Mouse (Mus musculus) spleen, postnatal 10 days (tissue): ENCODE data around the gene Rnf128.
A peak's percentile ranks its signal among the peaks of the same experiment; 100 is the strongest.
"Not testable (repeated sequence)": the region's sequence is repeated elsewhere in the genome, so short reads cannot be mapped to it uniquely, and the experiment has no call there.

Source experiments
- DNase-seq, 2 experiments: peaks; one replicate each; pipeline ENCODE4 v3.0.0; 2021 to 2022; ENCODE audit warnings: low spot score in 2 of 2

Gene Rnf128

GRCm38 (mm10) chrX:139562925-139563461 is at the start of gene Rnf128:
TSS of gene Rnf128 (plus strand) at chrX:139563316.
- no peak for DNase-seq

DNA sequence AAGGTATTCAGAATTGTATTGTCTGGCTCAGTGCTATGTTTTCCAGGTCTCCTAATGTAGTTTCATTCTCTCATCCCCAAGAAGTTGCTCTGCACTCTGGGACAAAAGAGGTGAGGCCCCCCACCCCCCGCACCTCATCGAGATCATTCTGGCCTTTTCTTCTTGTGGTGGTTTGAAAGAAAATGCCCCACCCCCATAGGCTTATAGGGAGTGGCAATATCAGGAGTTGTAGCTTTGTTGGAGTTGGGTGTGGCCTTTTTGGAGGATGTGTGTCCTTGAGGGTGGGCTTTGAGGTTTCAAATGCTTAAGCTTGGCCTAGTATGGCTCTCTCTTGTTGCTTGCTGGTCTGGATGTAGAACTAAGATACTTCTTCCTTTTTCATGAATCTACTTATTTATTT is 47.0 kb upstream of the Rnf128 start:
- DNase-seq, result no peak

DNA sequence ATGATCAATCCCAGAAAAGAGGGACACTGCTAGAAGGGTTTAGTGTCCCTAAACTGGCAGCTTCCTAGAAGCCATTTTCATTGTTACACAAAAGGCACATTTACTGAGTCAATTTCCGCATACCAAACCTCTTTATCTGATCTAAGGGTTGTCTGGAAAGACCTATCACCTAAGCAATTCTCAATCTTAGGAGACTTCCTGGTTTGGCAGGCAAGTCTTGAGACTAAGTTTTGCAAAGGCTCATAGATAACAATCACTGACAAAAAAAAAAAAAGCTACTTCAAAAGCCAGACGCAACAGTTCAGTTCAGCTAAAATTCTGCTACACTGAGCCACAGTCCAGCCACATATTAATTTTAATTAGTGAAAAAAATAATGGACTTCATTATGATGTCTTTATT is 43.9 kb upstream of the Rnf128 start:
- no peak for DNase-seq

DNA sequence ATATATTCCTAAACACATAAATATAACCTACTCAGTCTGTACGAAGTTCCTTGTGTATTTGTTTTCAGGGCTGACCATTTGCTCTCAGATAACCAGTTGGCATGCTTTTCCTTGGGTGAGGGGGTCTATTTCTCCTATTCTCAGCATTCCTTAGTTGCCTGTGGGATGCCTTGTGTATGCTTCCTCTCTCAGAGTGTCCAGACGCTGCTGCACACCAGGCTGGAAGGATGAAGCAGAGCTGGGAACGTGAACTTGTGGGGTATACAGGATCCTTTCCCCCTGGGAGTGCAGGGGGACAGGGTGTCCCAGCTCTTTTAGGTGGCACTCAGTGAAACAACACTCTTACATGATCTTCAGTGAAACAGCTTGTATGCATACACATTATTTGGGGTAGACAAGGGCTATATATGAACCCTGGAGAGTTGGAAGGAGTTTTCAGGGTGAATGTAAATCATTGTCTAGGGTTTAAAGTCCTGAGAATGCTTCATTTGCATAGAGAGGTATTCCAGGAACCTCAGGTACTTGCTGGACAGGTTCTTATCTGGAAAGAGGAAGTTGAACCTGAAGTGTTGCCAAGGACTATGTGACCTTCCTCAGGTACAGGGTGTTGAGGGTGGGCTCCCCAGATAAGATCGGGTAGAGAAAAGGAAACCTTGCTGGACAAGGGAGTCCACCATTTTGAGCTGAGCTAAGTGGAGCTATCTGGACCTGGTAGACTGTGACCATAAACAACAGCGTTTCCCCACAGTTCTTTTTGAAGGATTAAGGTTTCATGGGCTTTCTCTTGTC is 38.6 kb upstream of the Rnf128 start:
- DNase-seq, result no peak

DNA sequence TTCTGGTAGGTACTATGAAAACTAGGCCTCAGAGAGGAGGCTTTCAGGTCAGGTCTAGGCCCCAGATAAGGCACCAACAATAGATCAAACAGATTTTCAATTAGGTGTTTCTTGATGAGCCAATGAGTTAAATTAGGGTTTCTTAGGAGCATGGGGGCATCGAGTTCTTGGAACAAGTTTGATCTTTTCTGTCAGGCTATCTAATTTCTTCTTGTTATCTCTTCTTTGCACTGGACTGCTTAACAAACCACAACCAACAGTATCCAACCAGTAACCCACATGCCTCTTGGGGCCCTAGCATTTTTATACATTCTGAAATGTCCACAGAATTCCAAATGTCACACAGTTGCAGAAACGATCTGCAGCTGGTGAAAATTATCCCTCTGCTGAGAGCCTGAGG is 37.4 kb upstream of the Rnf128 start:
- no peak for DNase-seq

DNA sequence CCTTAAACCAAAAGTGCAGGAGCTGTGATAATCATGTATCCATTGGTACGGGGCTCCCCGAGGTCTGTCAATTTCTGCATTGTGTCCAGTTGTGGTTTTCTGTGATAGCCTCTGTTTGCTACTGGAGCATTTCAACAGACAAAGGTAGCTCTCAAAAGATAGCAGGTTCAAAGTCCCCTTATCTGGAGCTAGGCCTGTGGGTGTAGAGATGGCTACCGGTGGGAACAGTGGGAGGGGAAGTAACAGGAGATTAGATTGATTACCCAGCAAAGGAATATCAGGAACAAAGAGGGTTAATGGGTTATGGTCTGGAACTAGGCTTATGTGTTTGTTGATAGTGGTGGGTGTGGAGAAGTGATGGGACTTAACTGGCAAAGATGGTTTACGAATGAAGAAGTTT is 36.1 kb upstream of the Rnf128 start:
- DNase-seq, result no peak

- DNase-seq, result no peak
Observed at GRCm38 (mm10) chrX:139529678-139530077, 33.4 kb upstream of the Rnf128 start.

- DNase-seq, result no peak
Observed at GRCm38 (mm10) chrX:139532293-139532692, 30.8 kb upstream of the Rnf128 start.

DNA sequence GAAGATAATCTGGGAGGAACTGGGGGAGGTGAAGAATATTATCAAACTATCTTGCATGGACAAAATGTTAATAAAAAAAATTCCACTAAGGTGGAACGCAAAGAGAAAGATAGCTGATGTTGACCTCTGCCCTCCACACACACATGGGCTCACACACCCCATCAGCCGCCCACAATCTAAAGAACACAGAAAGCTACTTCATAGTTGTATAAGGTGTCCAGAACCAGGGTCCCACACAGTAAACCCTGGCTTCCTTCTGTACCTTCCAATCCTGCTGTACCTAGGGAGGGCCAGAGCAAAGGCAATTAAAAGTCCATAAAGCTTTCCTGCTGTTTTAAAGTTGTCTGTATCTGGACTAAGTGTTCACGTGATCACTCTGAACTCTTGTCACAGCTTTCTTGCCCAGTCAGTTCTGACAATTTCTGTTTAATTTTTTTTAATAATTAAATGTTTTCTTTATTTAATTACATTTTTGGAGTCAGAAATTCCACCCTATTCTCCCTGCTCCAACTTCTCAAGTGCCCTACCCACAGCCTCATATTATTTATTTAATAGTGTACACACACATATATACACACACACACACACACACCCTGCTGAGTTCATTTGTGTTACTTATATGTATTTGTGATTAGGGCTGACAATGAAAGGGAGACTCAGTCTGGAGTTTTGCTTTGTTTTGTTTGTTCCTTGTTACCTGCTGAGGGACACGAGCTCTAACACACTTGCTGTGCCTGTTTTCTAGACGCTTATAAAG is 25.3 kb upstream of the Rnf128 start:
- DNase-seq, result no peak

DNA sequence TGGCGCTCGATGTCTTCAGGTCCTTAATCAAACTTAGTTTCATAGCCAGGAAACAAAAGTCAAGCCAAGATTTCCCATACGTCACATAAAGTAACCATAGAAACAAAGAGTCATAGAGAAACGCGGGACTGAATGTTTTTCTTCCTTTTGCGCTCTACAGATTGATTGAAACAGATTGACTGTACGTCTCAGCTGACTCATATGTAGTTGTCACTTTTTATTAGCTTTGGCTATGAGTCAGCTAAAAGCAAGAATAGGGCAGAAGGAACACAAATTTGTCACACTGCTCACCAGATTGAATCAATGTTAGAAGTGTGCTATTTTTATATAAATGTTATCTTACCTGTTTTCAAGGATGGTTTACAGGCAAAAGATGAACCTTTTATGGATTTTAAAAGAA is 19.4 kb upstream of the Rnf128 start:
- DNase-seq, result no peak

DNA sequence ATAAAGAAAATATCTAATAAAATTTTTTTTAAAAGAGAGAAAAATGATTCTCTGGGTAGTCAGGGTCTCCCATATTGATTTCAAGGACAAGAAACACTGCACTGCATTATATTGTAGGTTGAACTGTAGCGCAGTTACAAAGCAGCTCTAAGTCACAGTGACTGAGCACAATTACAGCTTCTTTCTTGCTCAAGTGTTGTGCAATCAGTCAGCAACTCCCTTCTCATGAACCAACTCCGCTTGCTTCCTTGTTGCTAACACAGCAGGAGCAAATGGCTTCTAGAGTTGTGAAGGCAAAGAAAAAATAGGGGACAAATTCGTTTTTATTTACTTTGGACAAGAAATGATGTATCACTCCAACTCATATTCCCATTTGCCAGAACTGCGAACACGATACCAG is 12.7 kb upstream of the Rnf128 start:
- DNase-seq, result no peak

- no peak for DNase-seq
Observed at GRCm38 (mm10) chrX:139552090-139552489, 11.0 kb upstream of the Rnf128 start.

- no peak for DNase-seq
Observed at GRCm38 (mm10) chrX:139562255-139562924, 726 bp upstream of the Rnf128 start.

DNA sequence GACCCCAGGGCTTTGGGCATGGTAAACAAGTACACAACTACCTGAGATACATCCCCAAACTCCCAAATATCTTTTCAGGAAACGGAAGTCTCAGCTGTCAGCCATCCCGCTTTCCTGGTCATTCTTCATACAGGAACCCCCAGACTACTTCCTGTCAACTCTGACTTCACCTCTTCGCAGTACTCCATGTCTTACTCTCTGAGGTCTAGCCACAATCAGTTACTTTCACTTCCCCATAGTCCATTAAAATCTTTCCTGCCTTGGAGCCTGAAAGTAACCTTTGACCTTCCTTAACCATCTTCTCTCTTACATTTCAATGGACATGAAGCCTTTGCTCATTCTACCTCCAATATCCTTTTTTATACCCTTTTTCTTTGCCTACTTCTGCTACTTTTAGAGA is 6.9 kb downstream of the Rnf128 start:
- DNase-seq, result no peak

DNA sequence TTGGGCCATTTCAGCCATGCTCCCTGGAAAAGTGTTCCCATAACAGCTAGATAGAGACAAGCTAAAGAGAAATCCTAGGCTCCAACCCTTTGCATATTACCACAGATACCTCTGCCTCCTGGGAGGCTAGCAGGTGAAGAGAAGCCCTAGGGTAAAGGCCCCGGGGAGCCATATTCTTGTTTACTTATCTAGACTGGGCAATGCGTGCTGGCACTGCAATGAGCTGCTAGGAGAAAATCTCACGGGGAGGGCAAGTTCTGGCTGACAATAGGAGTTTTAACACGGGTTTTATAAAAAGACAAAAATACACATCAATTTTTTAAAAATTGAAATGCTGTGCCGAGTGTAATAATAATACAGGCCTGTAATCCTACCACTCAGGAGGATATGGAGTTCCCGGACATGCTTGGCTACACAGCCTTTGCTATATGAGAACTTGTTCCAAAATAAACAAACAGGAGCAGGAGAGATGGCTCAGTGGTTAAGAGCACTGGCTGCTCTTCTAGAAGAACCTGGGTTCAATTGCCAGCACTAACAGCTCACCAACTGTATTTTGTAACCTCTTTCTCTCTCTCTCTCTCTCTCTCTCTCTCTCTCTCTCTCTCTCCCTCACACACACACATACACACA is 15.6 kb downstream of the Rnf128 start:
- no peak for DNase-seq

GRCm38 (mm10) chrX:139583616-139584015 is 20.5 kb downstream of the Rnf128 start:
- no peak for DNase-seq

GRCm38 (mm10) chrX:139586676-139587075 is 23.6 kb downstream of the Rnf128 start:
- not testable (repeated sequence) for DNase-seq

DNA sequence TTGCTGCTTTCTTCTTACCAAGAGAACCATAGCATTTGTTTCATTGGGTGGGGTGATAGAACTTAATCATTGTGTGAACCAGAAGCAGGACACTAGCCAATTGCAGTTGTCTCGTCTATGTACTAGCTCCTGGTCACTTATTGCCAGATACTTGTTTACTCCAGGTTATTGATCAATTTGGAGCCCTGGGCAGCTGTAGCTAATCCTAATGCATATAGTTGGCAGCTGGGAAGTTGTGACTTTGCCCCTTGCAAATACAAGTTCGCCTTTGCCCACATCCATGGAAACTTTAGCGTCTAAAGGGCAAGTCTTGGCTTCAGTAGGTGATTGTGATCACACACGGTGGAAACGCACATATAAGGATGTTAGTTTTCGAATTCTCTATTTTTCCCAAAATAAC is 33.3 kb downstream of the Rnf128 start:
- DNase-seq, result no peak

GRCm38 (mm10) chrX:139610033-139610764 is 47.1 kb downstream of the Rnf128 start:
- DNase-seq, result peak; percentile 37 to 78

- DNase-seq, result peak in 1 of 2 experiments; percentile 18
Observed at GRCm38 (mm10) chrX:139610765-139611300, 47.7 kb downstream of the Rnf128 start.

DNA sequence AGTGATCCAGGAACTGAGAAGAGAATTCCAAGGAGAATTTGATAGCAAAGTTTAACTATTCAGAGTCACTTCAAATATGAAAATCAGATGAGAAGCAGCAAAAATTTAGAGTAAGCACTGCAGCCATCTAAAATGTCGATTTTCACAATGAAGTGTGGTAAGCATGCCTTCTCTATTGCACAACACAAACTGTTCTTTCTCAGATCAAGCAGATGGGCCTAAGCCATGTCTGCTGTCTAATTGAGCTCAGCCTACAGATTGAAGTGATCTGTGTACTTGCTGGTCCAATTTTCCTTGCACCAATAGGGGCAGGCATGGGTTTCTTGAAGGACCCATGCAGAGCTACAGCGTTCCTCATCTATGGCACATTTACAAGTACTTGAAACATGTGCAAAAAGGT is 51.6 kb downstream of the Rnf128 start:
- DNase-seq, result no peak
